Mouse (Mus musculus) thymus, adult 2 months (tissue): ENCODE measurements around the gene Usp24. TPM values are rescaled to one million over a fixed set of nuclear protein-coding genes. Genes with fewer than 3 reads are reported as not detected.

Source experiments
- DNase-seq: peaks from one replicate; pipeline ENCODE4 v3.0.0; 2021
- H3K27ac ChIP-seq: fragments of 200-500 bp; 2 replicates; pipeline ENCODE4 v1.5.1; 2012; ENCODE audit warnings: low read length, control low read depth; ENCODE audit not compliant: control insufficient read depth, insufficient read depth
- H3K27me3 ChIP-seq: fragments of 200-500 bp; 2 replicates; pipeline ENCODE4 v1.6.1; 2012; ENCODE audit warnings: mild to moderate bottlenecking, low read length, moderate library complexity, mixed read lengths; ENCODE audit not compliant: control insufficient read depth, insufficient read depth
- H3K36me3 ChIP-seq: fragments of 200-500 bp; 2 replicates; pipeline ENCODE4 v1.6.1; 2012; ENCODE audit warnings: mild to moderate bottlenecking, low read length, moderate library complexity; ENCODE audit not compliant: control insufficient read depth, insufficient read depth
- H3K4me1 ChIP-seq: fragments of 200-500 bp; replicated peaks from 2 replicates; pipeline ENCODE4 v1.6.1; 2012; ENCODE audit warnings: low read length; ENCODE audit not compliant: control insufficient read depth, insufficient read depth
- H3K4me3 ChIP-seq: fragments of 200-500 bp; 2 replicates; pipeline ENCODE4 v1.5.1; 2012; ENCODE audit warnings: mild to moderate bottlenecking, low read length, control low read depth, moderate library complexity; ENCODE audit not compliant: control insufficient read depth, insufficient read depth
- CTCF ChIP-seq: fragments of 200-500 bp; IDR thresholded peaks from 2 replicates; pipeline ENCODE4 v1.5.1; 2012; ENCODE audit warnings: mild to moderate bottlenecking, control low read depth, low read length, moderate library complexity, borderline replicate concordance; ENCODE audit not compliant: control insufficient read depth, poor library complexity, insufficient read depth; ENCODE audit errors: extremely low read depth
- POLR2A ChIP-seq: fragments of 200-500 bp; IDR thresholded peaks from 2 replicates; pipeline ENCODE4 v1.6.1; 2012; ENCODE audit warnings: mild to moderate bottlenecking, low read length, control low read depth, moderate library complexity; ENCODE audit not compliant: control insufficient read depth, poor library complexity, insufficient read depth; ENCODE audit errors: extremely low read depth
- WGBS: fragments of 180-500 bp; shearing (Covaris S2); methylation state at CpG from one replicate; pipeline ENCODE4 v1.1.7; 2018; 5-methylcytosine and 5-hydroxymethylcytosine counted together
- polyA plus RNA-seq: library from polyadenylated mRNA; depleted of rRNA; stranded (reverse); fragments of >200 nt; gene quantifications from 2 replicates; pipeline ENCODE4 v1.2.3, GENCODE M21; 2012; rRNA removed

The Usp24 gene
- polyA plus RNA-seq, 1 experiment, result 22.6 TPM

DNA sequence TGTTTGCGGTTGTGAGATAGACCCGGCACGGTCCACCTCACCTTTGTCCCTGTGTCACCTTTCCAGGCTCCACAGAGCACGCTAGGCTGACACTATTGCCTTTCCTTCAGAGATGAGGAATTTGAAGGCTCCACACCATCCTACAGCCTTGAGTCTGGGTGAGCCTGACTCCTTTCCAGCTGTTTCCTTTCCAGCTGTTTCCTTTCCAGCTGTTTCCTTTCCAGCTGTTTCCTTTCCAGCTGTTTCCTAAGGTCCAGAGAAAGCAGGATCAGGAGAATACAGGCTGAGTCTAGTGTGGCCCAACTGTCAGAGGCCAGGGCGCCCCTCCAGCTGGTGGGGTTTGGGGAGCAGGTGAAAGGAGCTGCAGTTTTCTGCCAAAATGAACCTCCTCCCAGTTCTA is 154.9 kb downstream of the Usp24 start:
- Histone ChIP-seq H3K27me3 (no peaks in the 10 kb centered on the region), H3K4me1 (no peaks in the 10 kb centered on the region), H3K27ac (no peak overlapping the region), H3K4me3 (no peak overlapping the region), H3K36me3 (no peaks in the 10 kb centered on the region)
- WGBS, result 74% methylated on average over 5 of the region's 5 CpGs
- DNase-seq, result no peak
- no peak for TF ChIP-seq CTCF
- no peak for TF ChIP-seq POLR2A

DNA sequence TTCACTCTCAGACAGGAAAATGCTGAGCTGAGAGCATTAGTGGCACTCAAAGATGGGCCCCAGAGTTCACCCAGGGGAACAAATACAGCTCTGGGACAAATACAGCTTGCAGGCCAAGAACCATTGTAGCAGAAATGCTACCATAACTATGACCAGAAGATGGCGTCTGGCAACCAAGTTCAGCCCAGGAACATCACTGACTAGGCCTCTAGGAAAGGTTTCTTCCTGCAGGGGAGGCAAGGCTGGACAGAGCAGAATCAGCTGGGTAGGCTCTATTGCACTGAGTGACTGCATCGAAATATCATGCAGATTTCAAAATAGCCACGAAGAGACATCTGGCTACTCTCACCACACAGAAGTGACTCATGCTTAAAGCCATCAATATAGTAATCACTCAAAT is 156.3 kb downstream of the Usp24 start:
- no peaks in the 10 kb centered on the region for H3K4me1 ChIP-seq
- DNase-seq, result peak; percentile 50
- WGBS, result 15% methylated on average over 3 of the region's 3 CpGs
- TF ChIP-seq POLR2A, result no peak
- TF ChIP-seq CTCF, result no peak
- no peaks in the 10 kb centered on the region for H3K27me3 ChIP-seq
- no peak overlapping the region for H3K27ac ChIP-seq
- H3K4me3 ChIP-seq, result no peak overlapping the region
- H3K36me3 ChIP-seq, result no peaks in the 10 kb centered on the region

DNA sequence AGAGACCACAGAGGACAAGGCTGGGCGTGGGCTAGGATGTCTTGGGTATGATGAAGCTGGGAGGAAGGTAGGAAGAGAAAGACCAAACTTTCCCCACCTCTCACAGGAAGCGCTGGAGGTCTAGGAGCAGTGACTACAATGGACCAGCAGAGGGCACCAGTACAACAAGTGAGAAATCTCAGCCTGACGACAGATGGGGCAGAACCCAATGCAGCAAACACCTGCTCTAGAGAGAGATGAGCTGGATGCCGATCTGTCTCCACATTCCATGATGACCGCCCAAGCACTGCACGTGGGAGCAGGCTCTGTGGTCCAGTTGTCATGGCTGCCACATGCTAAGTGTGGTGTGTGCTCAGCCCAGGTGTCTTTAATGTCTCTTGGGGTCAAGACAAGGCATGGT is 158.2 kb downstream of the Usp24 start:
- Histone ChIP-seq H3K4me1 (no peaks in the 10 kb centered on the region), H3K4me3 (no peak overlapping the region), H3K36me3 (no peaks in the 10 kb centered on the region), H3K27me3 (no peaks in the 10 kb centered on the region), H3K27ac (no peak overlapping the region)
- DNase-seq, result peak; percentile 54
- peak; percentile 51; the same call in 1 of the 2 replicates for TF ChIP-seq CTCF
- no peak for TF ChIP-seq POLR2A
- 3% methylated on average over 6 of the region's 6 CpGs for WGBS

DNA sequence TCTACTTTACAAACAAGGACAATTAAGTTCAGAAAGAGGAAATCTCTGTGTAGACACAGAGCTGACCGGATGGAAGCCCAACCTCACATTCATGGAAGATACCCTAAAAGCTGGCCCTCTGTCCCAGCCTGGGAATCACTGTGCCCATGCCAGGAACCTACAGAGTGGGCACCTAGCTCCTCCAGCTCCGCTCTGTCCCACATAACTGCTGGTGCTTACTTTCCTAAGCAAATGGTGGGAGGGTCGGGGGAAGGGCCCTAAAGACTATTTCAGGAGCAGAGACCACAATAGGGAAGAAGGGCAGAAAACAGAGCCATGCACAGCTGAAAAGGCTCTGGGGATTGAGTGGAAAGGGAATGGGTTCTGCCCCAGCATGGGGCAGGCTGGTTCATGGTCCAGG is 164.5 kb downstream of the Usp24 start:
- Histone ChIP-seq H3K27ac (no peak overlapping the region), H3K4me1 (no peaks in the 10 kb centered on the region), H3K36me3 (no peaks in the 10 kb centered on the region), H3K27me3 (no peaks in the 10 kb centered on the region; the same call in 1 of the 2 replicates), H3K4me3 (no peak overlapping the region)
- WGBS, result 54% methylated on average over 3 of the region's 3 CpGs
- no peak for TF ChIP-seq POLR2A
- no peak for DNase-seq

DNA sequence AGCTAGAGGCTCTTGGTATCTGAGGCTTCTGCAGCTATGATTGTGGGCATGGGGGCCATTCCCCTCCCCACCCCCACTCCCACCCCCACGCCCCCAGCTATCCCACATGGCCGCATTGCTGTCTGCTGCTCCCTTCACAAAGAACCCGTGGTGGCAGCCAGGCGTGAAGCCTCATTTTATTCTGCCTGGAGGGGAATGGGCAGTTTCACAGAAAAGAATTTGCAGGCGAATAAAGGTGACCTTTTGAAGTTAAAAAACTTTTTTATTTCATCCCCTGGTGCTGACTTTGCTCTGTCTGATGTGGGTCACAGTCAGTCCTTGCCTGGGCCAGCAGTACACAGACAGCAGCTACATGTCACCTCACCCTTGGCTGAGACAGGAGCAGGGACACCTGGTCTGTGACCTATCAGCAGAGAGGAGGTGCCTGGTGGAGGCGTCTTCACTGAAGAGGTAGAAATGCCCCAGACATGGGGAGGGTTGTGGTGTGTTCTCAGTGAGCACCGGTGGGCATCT is 167.3 kb downstream of the Usp24 start:
- Histone ChIP-seq H3K27me3 (no peaks in the 10 kb centered on the region; the same call in 1 of the 2 replicates), H3K4me3 (no peak overlapping the region), H3K27ac (no peak overlapping the region), H3K36me3 (no peaks in the 10 kb centered on the region), H3K4me1 (no peaks in the 10 kb centered on the region)
- TF ChIP-seq POLR2A (no peak), CTCF (no peak)
- 64% methylated on average over 7 of the region's 7 CpGs for WGBS
- DNase-seq, result no peak

DNA sequence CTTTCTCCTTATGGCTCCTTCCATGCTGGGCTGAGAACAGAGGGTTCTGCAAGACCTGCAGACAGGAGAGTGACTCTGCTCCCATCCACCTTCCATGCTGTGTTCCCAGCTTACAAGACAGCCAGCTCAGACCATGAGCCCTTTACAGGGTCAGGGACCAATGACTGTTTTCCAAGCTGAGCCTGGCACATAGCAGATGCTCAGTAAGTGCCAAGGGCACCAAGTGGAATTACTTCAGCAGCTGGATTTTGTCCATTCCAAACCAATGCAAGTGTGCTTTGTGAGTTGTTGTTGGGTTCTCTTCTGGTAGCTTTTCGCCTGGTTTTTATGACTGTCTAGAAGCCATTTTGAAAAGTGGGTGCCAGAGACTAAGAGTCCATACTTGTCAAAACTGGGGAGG is 167.8 kb downstream of the Usp24 start:
- no peak for TF ChIP-seq CTCF
- TF ChIP-seq POLR2A, result no peak
- no peak overlapping the region for H3K27ac ChIP-seq
- DNase-seq, result no peak
- no peaks in the 10 kb centered on the region for H3K4me1 ChIP-seq
- H3K27me3 ChIP-seq, result no peaks in the 10 kb centered on the region; the same call in 1 of the 2 replicates
- 79% methylated on average over 1 of the region's 1 CpGs for WGBS
- H3K36me3 ChIP-seq, result no peaks in the 10 kb centered on the region
- no peak overlapping the region for H3K4me3 ChIP-seq

DNA sequence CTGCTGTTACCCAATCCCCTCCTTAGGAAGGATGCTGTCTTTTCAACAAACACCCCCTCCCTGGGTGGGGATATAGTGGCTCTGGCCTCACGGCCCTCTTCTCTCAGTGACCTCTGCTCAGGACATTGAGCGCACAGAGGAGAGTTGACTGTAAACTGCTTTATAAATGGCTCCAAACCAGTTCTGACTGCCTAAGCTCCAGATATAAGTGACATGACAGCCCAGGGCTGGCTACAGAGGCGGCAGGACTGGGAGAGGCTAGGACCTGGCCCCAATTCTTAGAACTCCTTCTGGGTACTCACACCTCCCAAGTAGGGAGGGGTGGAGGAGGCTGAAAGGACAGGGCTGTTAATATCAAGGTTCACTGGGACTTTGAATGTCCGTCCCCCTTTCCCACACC is 174.6 kb downstream of the Usp24 start:
- no peak overlapping the region for H3K4me3 ChIP-seq
- H3K27me3 ChIP-seq, result no peaks in the 10 kb centered on the region
- TF ChIP-seq POLR2A, result no peak
- no peak for TF ChIP-seq CTCF
- no peak for DNase-seq
- no peak overlapping the region for H3K27ac ChIP-seq
- 0 out of 2 replicates have a peak, but pooled peaks cover 4% of the 10 kb centered on the region for H3K4me1 ChIP-seq
- no peaks in the 10 kb centered on the region for H3K36me3 ChIP-seq
- WGBS, result 86% methylated on average over 4 of the region's 4 CpGs

Other genes starting within 250 kb of the Usp24 start
- 1.1 and 1.7 TPM in 2 replicates for gene Pcsk9, start 148.1 kb downstream of the Usp24 start, polyA plus RNA-seq
- 0.10 and 0.28 TPM in 2 replicates for gene Bsnd, start 176.1 kb downstream of the Usp24 start, polyA plus RNA-seq
- gene Dhcr24, start 244.8 kb downstream of the Usp24 start, polyA plus RNA-seq, result 80.0 and 106 TPM in 2 replicates